9 mouse cellular contexts compared by ENCODE assay signal in genomic region chr17:15371967-15372835, GRCm38 (mm10). TPM values are rescaled to one million over a fixed set of nuclear protein-coding genes. Genes with fewer than 3 reads are reported as not detected.
DNase-seq lines count a peak whose midpoint lies in the region; ATAC-seq and TF ChIP-seq lines count a peak whose summit lies in the region.
"Had no signal": no experiment of that assay in that cellular context is flagged by ENCODE, and none has a peak within 500 bp of the region (broad histone marks: within the 10 kb centered on the region; RNA-seq: fewer than 3 reads in every experiment).

No protein-coding gene starts in this region.

- peak overlapping the region; percentile 87 for H3K4me2 ChIP-seq in hindbrain, embryonic 16.5 days (ENCODE audit: low read length)

- no peak for DNase-seq in spleen, adult 2 months (ENCODE audit: low read depth in 1 of 2, low spot score in 2 of 2)
- DNase-seq in spleen, adult 18-20 months = no peak
- DNase-seq in lung, postnatal 14 days = peak; percentile 20
- no peak for DNase-seq in cerebellum, adult 2 months
- DNase-seq in adrenal gland, postnatal 36 days = no peak
- no peak for DNase-seq in frontal cortex, postnatal 25 days (ENCODE audit: low spot score in 2 of 2)
- DNase-seq in ovary, postnatal 14 days (ENCODE audit: low spot score) = no peak

- H3K4me1 ChIP-seq in spleen, adult 2 months (ENCODE audit: control insufficient read depth, insufficient read depth, insufficient read length) = peaks cover 9% of the 10 kb centered on the region
- peaks cover 32% of the 10 kb centered on the region for H3K4me1 ChIP-seq in hindbrain, embryonic 16.5 days (ENCODE audit: control insufficient read depth, insufficient read depth, low read depth, low read length)
- no peaks in the 10 kb centered on the region for H3K4me1 ChIP-seq in cerebellum, adult 2 months (ENCODE audit: control insufficient read depth, insufficient read depth, low read length)

- no peak for TF ChIP-seq POLR2A in spleen, adult 2 months (IDR thresholded peaks at IDR 0.05; ENCODE audit: low read depth, low read length)
- TF ChIP-seq POLR2A in cerebellum, adult 2 months (IDR thresholded peaks at IDR 0.05; ENCODE audit: borderline replicate concordance, insufficient read depth, low read length) = no peak

- TF ChIP-seq CTCF in spleen, adult 2 months (IDR thresholded peaks at IDR 0.05; ENCODE audit: extremely low read depth, insufficient read depth, insufficient read length, insufficient replicate concordance) = no peak
- no peak for TF ChIP-seq CTCF in cerebellum, adult 2 months (IDR thresholded peaks at IDR 0.05; ENCODE audit: borderline replicate concordance, insufficient read depth, low read depth, low read length)

- peak overlapping the region; percentile 10; the same call in 1 of the 2 replicates for H3K4me3 ChIP-seq in spleen, adult 2 months (ENCODE audit: extremely low read depth, insufficient read depth, insufficient read length)
- H3K4me3 ChIP-seq in hindbrain, embryonic 16.5 days (ENCODE audit: low read length) = peak overlapping the region; percentile 85
- no peak overlapping the region for H3K4me3 ChIP-seq in cerebellum, adult 2 months (replicated peaks; ENCODE audit: insufficient read depth, low read depth, low read length)

- H3K9me3 ChIP-seq in hindbrain, embryonic 16.5 days (ENCODE audit: control insufficient read depth, low read length) = no peaks in the 10 kb centered on the region

- 70% methylated on average over 17 of the region's 17 CpGs for WGBS in spleen, adult 2 months
- 15% methylated on average over 17 of the region's 17 CpGs for WGBS in hindbrain, embryonic 16.5 days
- WGBS in cerebellum, adult 2 months = 46% methylated on average over 17 of the region's 17 CpGs

- H3K27ac ChIP-seq in spleen, adult 2 months (ENCODE audit: insufficient read depth, low read length) = peak overlapping the region; percentile 19; the same call in 1 of the 2 replicates
- H3K27ac ChIP-seq in hindbrain, embryonic 16.5 days (ENCODE audit: low read depth, low read length) = no peak overlapping the region
- H3K27ac ChIP-seq in cerebellum, adult 2 months (ENCODE audit: insufficient read depth, low read length) = no peak overlapping the region

- H3K9ac ChIP-seq in hindbrain, embryonic 16.5 days (ENCODE audit: low read depth, low read length) = no peak overlapping the region; the same call in 1 of the 2 replicates

- H3K27me3 ChIP-seq in spleen, adult 2 months (ENCODE audit: control insufficient read depth, insufficient read depth, low read length) = peaks cover 17% of the 10 kb centered on the region
- no peaks in the 10 kb centered on the region for H3K27me3 ChIP-seq in hindbrain, embryonic 16.5 days (replicated peaks; ENCODE audit: control insufficient read depth, insufficient read depth, low read length)
- H3K27me3 ChIP-seq in cerebellum, adult 2 months (ENCODE audit: control insufficient read depth, insufficient read depth, low read length) = no peaks in the 10 kb centered on the region
- H3K27me3 ChIP-seq: Patski had no signal

- ATAC-seq in hindbrain, embryonic 16.5 days = no peak
- ATAC-seq: Patski had no signal

- no peaks in the 10 kb centered on the region; the same call in 1 of the 2 replicates for H3K36me3 ChIP-seq in spleen, adult 2 months (ENCODE audit: control insufficient read depth, insufficient read depth, low read length)
- H3K36me3 ChIP-seq in hindbrain, embryonic 16.5 days (ENCODE audit: control insufficient read depth, insufficient read depth, low read length) = peaks cover 23% of the 10 kb centered on the region

RNA-seq across cellular contexts. Expression of gene Dll1, which starts 4.5 kb away (rescaled TPM):
- 49.3 and 67.8 TPM in 2 replicates for polyA plus RNA-seq in spleen, adult 2 months (2012; rRNA removed)
- 16.3 and 17.7 TPM in 2 replicates for polyA plus RNA-seq in hindbrain, embryonic 16.5 days (2015; fragmentation: Nextera tagmentation; extraction: Ambion mirVana)
- 5.2 and 6.2 TPM in 2 replicates for polyA plus RNA-seq in cerebellum, adult 2 months (2012; rRNA removed)
- total RNA-seq in adrenal gland, postnatal 36 days (2021) = 1 to 10 TPM; 3.6 to 5.2 TPM

RNA-seq across cellular contexts. Expression of gene Fam120b, which starts 23.8 kb away (rescaled TPM):
- polyA plus RNA-seq in spleen, adult 2 months (2012; rRNA removed) = 8.4 and 8.5 TPM in 2 replicates
- polyA plus RNA-seq in hindbrain, embryonic 16.5 days (2015; fragmentation: Nextera tagmentation; extraction: Ambion mirVana) = 45.8 and 48.0 TPM in 2 replicates
- polyA plus RNA-seq in cerebellum, adult 2 months (2012; rRNA removed) = 33.8 TPM in 2 replicates
- 10 to 100 TPM; 20.7 to 20.8 TPM for total RNA-seq in adrenal gland, postnatal 36 days (2021)
